Mouse (Mus musculus): ENCODE measurements around the gene Plekhm2.

The Plekhm2 gene

DNA sequence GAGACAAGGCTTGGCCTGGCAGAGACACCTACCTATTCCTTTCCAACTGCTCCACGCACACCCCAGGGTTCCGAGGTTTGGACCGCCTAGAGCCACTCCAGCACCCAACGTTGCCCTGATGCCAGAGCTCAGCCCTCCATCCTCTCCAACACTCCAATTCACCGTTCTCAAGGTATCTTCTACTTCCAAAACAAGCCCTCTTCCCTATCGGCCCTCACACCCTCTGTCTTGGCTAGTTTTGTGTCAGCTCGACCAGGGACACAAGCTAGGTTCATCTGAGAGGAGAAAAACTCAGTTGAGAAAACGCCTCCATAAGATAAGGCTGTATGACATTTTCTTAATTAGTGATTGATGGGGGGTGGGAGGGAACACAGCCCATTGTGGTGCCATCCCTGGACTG, at the start of gene Plekhm2:
TSS of gene Plekhm2 (minus strand) at position 101 of the 400 bp plus-strand sequence.
- no peak for DNase-seq (ENCODE audit: low spot score in 2 of 2)

- no peak for DNase-seq (ENCODE audit: low spot score in 2 of 2)
These were observed 49.0 kb upstream of the Plekhm2 start for GRCm38 (mm10) chr4:141713598-141714142.

DNA sequence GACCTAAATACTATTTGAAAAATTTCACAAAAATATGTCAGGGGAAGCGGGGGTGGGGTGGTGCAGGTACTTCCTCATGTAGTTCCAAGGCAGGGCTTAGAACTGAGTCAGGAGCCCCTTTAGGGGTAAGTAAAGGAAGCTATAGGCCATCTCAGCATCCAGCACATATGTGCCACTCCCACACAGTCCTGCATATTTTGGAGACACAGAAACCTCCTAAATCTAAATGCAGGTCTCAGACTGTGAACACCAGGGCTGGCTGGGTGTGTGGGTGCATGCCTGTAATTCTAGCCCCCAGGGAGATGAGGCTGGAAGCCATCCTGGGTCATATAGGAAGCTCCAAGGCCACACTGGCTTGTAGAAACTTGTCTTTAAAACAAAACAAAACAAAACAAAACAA, 46.6 kb upstream of the Plekhm2 start:
- DNase-seq (ENCODE audit: low spot score in 2 of 2), result peak in 1 of 2 experiments; percentile 36

GRCm38 (mm10) chr4:141708971-141709370, 44.3 kb upstream of the Plekhm2 start:
- no peak for DNase-seq (ENCODE audit: low spot score in 2 of 2)

- no peak for DNase-seq (ENCODE audit: low spot score in 2 of 2)
These were observed 43.3 kb upstream of the Plekhm2 start for GRCm38 (mm10) chr4:141708005-141708404.

GRCm38 (mm10) chr4:141705331-141705730, 40.6 kb upstream of the Plekhm2 start:
- DNase-seq (ENCODE audit: low spot score in 2 of 2), result peak; percentile 64 to 68

GRCm38 (mm10) chr4:141704625-141705024, 39.9 kb upstream of the Plekhm2 start:
- no peak for DNase-seq (ENCODE audit: low spot score in 2 of 2)

DNA sequence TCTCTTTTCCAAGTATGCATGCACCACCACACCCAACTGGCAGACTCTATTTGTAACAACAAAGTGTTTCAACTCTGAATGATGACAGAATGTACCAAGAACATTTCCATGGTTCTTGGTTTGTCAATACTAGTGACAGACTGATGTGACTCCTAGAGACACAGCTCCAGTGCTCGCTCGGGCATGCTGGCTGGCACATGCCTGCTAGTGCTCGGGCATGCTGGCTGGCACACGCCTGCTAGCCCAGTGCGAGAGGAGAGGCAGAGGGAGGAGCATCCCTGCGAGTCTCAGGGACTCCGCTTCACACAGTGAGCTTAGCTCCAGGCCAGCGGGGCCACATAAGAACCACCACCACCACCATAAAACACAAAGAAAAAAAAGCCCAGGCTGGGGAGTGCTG, 30.0 kb upstream of the Plekhm2 start:
- DNase-seq (ENCODE audit: low spot score in 2 of 2), result no peak

GRCm38 (mm10) chr4:141688505-141688904, 23.8 kb upstream of the Plekhm2 start:
- no peak for DNase-seq (ENCODE audit: low spot score in 2 of 2)

- DNase-seq (ENCODE audit: low spot score in 2 of 2), result peak in 1 of 2 experiments; percentile 21
These were observed 21.8 kb upstream of the Plekhm2 start for GRCm38 (mm10) chr4:141686525-141686924.

- no peak for DNase-seq (ENCODE audit: low spot score in 2 of 2)
These were observed 21.4 kb upstream of the Plekhm2 start for GRCm38 (mm10) chr4:141686093-141686492.

DNA sequence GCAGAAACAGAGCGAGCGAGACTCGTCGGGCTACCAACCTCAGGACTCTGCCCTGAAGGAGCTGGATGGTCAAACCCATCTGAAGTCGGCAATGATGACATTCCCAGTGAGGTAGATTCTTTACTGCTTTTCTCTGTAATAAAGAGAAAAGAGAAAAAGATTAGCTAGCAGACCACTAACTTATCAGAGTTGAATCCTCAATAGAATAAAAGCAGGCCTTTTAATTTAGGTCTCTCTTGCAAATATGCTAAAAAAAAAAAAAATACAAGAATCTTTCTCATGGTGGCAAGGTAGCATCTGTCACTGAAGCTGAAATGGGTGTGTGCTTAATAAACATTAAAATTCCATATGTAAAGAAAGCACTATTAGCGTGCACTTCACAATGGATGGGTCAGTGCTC, 20.8 kb upstream of the Plekhm2 start, which contains the start of gene Rsc1a1:
TSS of gene Rsc1a1 (minus strand) at position 101 of the 400 bp plus-strand sequence.
- no peak for DNase-seq (ENCODE audit: low spot score in 2 of 2)

DNA sequence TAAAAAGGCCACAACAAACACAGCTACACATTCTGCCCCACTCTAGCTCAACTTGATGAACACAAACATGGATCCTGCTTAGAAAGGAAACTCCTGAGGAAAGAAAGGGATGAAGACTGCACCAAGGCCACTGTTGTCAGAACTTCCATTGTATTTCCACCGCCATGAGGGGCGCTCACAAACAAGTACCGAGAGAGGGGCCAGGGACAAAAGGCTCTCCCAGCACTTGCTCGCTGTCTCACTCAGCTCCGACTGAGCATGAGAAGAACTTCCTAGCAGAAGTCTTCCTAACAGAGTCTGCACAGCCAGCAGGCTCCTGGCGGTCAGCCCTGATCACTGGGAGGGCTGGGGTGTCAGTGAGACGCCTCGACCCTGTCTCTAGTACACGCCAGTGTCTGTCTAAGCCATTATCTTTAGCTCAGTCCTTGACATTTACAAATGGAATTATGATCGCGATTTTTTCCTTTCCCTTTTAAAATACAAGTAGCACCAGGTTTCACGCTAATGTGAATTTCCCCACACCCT, 18.1 kb upstream of the Plekhm2 start:
- DNase-seq (ENCODE audit: low spot score in 2 of 2), result no peak

DNA sequence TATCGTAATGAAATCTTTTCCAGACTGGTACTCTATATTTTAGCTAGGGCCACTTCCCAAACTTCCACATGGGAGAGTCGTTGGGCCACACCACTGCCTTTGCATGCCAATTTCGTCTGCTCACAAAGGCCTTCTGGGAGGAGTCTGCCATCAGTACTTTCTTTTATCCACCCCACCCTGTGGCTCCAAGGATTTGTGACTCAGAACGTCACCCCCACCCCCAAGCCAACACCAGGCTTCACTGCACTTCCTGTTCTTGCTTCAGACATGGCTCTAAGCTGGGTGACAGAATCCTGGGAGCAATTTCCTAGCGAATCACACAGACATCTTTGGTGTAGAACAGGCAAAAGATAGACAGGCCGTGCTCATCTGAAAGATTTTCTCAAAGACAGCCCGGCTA, 17.1 kb upstream of the Plekhm2 start:
- DNase-seq (ENCODE audit: low spot score in 2 of 2), result no peak

GRCm38 (mm10) chr4:141680892-141681291, 16.2 kb upstream of the Plekhm2 start:
- no peak for DNase-seq (ENCODE audit: low spot score in 2 of 2)

- no peak for DNase-seq (ENCODE audit: low spot score in 2 of 2)
These were observed 14.3 kb upstream of the Plekhm2 start for GRCm38 (mm10) chr4:141679016-141679415.

- no peak for DNase-seq (ENCODE audit: low spot score in 2 of 2)
These were observed 11.8 kb upstream of the Plekhm2 start for GRCm38 (mm10) chr4:141676462-141676979.

DNA sequence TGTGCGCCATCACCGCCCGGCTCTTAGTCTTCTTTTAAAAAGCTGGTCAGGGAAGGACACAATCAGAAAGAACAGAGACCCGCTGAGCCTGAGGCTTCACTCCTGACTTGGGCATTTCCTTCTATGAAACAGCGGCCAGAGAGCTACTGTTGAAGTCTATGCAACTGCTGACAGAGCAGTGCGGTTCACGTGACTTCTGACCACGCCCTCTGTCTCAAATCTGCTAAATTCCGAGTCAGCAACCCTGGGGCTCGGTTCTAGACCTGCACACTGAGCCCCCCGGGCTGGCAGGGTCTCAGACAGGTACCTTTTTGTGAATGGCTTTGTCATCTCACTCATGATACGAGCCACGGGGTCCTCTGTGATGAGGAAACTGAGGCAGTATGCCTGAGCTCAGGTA, 7.6 kb upstream of the Plekhm2 start:
- no peak for DNase-seq (ENCODE audit: low spot score in 2 of 2)

- no peak for DNase-seq (ENCODE audit: low spot score in 2 of 2)
These were observed 6.7 kb upstream of the Plekhm2 start for GRCm38 (mm10) chr4:141671389-141671788.

GRCm38 (mm10) chr4:141669898-141670712, 5.4 kb upstream of the Plekhm2 start:
- DNase-seq (ENCODE audit: low spot score in 2 of 2), result no peak

DNA sequence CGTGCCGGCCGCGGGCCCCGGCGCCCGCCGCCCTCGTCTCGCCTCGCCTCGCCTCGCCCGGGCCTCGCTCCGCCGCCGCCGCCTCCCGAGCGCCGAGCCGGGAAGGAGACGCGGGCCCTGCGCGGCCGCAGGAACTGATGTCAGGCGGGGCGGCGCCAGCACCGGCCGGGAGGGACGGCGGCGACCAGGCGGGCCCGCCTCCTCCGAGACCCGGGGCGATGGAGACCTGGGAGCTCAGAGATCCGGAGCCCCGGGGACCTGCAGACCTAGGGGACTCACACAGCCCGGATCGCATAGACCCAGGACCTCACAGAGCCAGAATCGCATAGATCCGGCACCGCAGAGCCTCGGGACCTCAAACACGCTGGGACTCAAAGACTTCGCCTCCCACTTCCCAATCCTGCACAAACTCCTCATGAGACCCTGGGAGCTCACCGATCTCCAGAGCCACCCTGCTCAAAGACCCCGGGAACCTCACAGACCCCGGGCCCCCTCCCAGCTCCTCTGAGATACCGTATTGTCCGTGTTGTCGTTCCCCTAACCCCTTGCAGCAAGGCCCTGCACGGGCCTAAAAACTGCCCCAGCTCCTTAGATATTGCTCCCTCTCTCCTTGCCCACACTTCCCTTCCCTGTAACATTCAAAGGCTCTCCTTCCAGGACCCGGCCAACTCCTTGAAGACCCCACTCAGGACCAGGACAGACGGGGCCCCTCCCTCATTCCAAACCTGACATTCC, 521 bp downstream of the Plekhm2 start:
- DNase-seq (ENCODE audit: low spot score in 2 of 2), result peak; percentile 53 to 68
